Mouse (Mus musculus) lung, adult 10 weeks (tissue): ENCODE results near the gene Rnaseh2c. TPM values are rescaled to one million over a fixed set of nuclear protein-coding genes. Genes with fewer than 3 reads are reported as not detected.

Experiments used
- polyA plus RNA-seq: library from polyadenylated mRNA; stranded (reverse); fragments of 350-450 nt; fragmentation: Illumina TruSeq; extraction: RNeasy Lipid Tissue Mini Kit (QIAGEN cat#74804); gene quantifications from one replicate; pipeline ENCODE4 v1.2.3, GENCODE M21; 2014; ENCODE audit warnings: low read depth, low replicate concordance; ENCODE audit not compliant: insufficient read depth

The Rnaseh2c gene
- 45.6 TPM for polyA plus RNA-seq

DNA sequence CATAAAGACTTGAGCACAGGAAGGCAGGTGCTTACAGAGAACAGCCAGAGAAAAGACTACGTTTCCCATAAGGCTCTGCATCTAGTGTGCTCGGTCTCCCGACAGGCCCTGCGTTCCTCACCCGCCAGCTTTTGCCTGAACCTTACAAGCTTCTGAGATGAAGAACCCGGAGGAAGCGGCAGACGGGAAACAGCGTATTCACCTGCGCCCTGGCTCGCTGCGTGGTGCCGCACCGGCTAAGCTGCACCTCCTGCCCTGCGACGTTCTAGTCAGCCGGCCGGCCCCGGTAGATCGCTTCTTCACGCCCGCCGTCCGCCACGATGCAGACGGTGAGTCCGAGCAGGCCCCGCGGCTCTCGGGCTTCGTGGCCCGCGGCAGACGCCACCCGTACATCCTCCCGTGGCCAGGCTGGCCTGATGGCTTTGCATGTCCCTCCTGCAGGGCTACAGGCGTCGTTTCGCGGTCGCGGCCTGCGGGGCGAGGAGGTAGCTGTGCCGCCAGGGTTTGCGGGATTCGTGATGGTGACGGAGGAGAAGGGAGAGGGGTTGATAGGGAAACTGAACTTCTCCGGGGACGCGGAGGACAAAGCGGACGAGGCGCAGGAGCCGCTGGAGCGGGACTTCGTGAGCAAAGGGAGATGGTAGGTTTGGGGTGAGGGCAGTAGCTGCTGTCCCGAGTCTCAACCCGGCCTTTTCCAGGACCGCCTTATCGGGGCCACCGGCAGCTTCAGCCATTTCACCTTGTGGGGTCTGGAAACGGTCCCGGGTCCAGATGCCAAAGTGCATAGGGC lies at the start of gene Rnaseh2c:
Gene Rnaseh2c, plus strand, starts transcription at position 122 of the 790 bp plus-strand sequence.

DNA sequence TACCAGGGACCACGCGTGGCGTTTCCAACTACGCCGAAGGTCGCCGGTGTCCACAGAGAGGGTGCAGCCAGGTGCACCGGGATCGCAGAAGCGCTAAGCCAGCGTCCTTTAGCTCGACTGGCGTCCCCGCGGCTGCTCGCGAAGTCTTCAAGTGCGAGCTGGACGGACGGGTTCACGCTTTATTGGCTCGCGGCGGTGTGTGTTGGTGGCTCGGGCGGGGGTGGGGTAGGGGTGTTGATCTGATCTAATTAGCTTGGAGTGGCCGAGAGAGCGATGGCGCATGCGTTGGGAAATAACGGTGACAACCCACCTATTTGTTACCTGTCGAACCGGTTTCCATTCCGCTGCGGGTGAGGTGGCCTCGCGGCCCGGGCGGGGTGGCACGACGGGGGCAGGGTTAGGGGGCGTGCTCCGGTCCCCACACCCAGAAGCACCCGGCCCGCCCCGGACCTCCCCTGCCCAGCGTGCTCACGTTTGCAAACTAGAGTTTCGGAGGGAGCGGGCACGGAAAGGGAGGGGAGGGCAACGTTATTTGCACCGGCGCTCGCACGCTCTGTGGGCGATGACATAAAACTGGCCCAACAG lies 41.1 kb upstream of the Rnaseh2c start, which contains the start of gene Ovol1:
Gene Ovol1, minus strand, starts transcription at position 190 of the 585 bp plus-strand sequence.

DNA sequence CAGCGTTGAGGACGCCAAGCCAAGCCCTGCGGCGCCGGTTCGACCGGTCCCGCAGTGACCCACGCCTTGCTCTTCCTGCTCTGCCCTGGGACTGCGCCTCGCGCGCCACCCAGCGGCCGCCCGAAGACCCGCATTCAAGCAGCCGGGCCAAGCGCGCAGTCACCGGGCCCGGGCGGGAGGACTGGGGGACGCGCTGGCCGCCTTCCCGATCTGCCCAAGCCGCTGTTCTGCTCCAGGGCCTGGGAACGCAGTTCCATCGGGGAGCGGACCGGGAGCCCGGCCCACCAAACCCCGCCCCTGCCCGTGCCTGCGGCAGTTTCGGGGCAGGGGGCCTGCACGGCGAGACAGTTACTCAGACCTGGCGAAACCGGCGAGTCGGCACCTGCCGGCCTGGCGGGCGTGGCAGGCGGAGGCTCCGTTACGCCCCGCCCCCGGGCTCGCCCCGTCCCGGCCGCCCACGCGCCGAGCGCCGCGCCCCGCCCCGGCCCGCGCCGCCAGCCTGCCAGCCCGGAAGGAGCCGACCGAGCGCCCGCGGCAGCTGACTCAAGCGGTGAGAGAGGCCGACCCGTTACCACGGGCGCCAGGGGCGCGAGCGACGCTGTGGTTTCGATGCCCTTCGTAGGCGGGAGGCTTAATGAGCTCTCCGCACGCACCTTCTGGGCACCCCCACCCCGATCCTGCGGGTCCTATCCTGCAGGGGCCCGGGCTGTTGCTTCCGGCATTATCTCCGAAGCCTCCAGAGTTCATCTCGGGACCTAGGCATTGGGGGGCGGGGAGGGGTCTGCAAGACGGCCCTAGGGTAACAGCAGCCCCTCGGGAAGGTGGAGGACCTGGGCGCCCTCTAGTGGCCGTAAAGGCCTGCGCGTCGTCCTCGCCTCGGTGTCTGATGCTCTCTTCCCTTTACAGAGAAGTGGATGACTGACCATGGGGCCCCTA lies 33.9 kb upstream of the Rnaseh2c start, which contains the start of gene Ap5b1:
Gene Ap5b1, plus strand, starts transcription at position 492 of the 936 bp plus-strand sequence.

DNA sequence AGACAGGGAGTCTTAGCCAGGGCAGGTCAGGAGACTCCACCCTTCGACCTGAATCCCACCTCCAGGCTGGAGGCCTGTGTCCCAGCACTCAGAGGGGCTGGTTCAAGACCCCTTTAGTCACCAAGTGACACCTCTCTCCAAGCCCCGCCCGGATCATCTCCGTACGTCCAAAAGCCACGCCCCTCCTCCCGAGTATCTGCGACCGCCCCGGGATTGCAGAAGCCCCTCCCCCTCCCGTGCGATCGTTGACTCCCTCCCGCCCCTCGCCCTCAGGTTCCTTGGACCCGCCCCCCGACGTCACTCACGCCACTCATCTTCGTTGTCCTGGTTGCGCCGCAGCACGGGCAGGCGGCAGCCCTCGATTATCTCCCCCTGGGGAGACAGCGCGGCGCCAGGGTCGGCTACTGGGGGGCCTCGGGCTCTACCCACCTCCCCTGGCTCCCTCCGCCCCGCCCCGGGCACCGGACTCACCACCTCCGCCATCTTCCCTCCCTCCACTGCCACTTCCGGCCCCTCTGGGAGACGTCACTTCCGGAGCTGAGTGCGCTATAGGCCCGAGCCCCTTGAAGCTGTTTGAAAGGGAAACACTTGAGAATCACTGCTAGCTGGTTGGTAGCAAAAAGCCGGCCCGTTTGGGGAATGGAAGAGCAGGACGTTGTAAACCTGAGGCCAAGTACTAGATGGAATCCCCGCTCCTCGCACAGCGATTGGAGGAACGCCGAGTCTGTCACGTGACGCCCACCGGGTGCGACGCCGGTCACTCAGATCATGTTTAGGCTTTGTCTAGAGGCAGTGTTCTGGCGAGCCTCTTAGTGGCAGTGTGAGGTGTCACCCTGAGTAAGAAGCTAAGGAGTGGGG lies 8.1 kb downstream of the Rnaseh2c start, which contains the start of gene Kat5:
Gene Kat5, minus strand, starts transcription at position 691 of the 858 bp plus-strand sequence.

DNA sequence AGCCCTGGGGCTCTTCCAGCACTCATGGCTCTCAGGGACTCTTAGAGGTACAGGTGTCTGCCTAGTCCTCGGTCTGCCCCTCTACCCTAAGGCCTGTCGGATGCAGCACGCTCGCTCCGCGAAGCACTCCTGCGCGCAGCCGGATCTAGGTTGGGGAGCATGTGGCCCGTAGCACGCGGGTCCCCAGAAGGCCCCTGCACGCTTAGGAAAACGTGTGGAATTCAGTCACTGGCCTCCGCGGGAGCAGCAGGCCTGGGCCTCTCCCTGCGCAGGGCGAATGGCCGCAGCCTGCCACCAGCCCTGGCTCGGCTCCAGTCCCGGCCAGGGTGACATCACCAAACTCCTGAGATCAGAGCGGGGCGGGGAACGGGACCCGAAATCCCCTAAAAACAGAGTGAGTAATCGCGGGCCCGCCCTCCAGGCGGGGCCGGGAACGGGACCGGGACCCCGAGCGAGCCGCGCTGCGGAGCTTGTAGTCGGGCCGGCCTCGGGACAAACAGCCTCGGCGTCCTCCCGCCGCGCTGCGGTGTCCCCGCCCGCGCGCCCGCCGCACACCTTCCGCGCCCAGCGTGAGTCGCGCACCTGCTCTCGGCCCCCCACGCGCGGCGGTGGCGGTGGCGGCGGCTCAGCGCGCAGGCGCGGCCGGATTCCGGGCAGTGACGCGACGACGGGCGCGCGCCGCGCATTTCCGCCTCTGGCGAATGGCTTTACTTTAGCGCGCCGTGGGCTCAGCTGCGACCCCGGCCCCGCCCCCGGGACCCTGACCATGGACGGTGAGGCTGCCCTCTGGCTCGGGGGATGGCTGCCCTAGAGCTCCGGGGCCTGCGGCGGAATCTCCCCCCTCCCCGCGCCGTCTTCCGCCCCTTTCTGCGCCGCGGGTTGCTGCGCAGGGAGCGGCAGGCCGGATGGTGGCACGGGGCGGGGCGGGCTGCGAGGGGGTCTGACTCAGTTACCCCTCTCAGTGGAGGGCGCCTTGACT lies 35.7 kb downstream of the Rnaseh2c start, which contains the start of gene Rela:
Gene Rela, plus strand, starts transcription at position 415 of the 979 bp plus-strand sequence.

Other genes starting within 250 kb of the Rnaseh2c start
- gene Eif1ad, start 235.1 kb upstream of the Rnaseh2c start, polyA plus RNA-seq = 13.4 TPM
- 139 TPM for gene Banf1, start 234.7 kb upstream of the Rnaseh2c start, polyA plus RNA-seq
- 63.0 TPM for gene Sart1, start 213.2 kb upstream of the Rnaseh2c start, polyA plus RNA-seq
- not detected for gene Tsga10ip, start 199.3 kb upstream of the Rnaseh2c start, polyA plus RNA-seq
- gene Drap1, start 176.9 kb upstream of the Rnaseh2c start, polyA plus RNA-seq = 391 TPM
- 34.1 TPM for gene AI837181, start 176.7 kb upstream of the Rnaseh2c start, polyA plus RNA-seq
- gene Fosl1, start 154.3 kb upstream of the Rnaseh2c start, polyA plus RNA-seq = 0.17 TPM
- 15.3 TPM for gene Ccdc85b, start 144.0 kb upstream of the Rnaseh2c start, polyA plus RNA-seq
- 62.7 TPM for gene Fibp, start 141.3 kb upstream of the Rnaseh2c start, polyA plus RNA-seq
- 9.0 TPM for gene Ctsw, start 133.4 kb upstream of the Rnaseh2c start, polyA plus RNA-seq
- 41.2 TPM for gene Efemp2, start 127.9 kb upstream of the Rnaseh2c start, polyA plus RNA-seq
- gene Mus81, start 113.5 kb upstream of the Rnaseh2c start, polyA plus RNA-seq = 24.5 TPM
- 601 TPM for gene Cfl1, start 111.4 kb upstream of the Rnaseh2c start, polyA plus RNA-seq
- not detected for gene 1700020D05Rik, start 98.1 kb upstream of the Rnaseh2c start, polyA plus RNA-seq
- gene Snx32, start 91.3 kb upstream of the Rnaseh2c start, polyA plus RNA-seq = 5.9 TPM
- gene Ovol1, start 41.2 kb upstream of the Rnaseh2c start, polyA plus RNA-seq = 0.69 TPM
- gene Ap5b1, start 33.8 kb upstream of the Rnaseh2c start, polyA plus RNA-seq = 3.3 TPM
- gene Kat5, start 8.4 kb downstream of the Rnaseh2c start, polyA plus RNA-seq = 39.0 TPM
- 49.7 TPM for gene Rela, start 35.6 kb downstream of the Rnaseh2c start, polyA plus RNA-seq
- 35.8 TPM for gene Sipa1, start 61.8 kb downstream of the Rnaseh2c start, polyA plus RNA-seq
- gene Map3k11, start 86.9 kb downstream of the Rnaseh2c start, polyA plus RNA-seq = 39.2 TPM
- 19.6 TPM for gene Pcnx3, start 87.0 kb downstream of the Rnaseh2c start, polyA plus RNA-seq
- gene Kcnk7, start 102.5 kb downstream of the Rnaseh2c start, polyA plus RNA-seq = 0.92 TPM
- gene Ehbp1l1, start 124.4 kb downstream of the Rnaseh2c start, polyA plus RNA-seq = 25.1 TPM
- gene Fam89b, start 127.8 kb downstream of the Rnaseh2c start, polyA plus RNA-seq = 59.0 TPM
- gene Ltbp3, start 139.0 kb downstream of the Rnaseh2c start, polyA plus RNA-seq = 48.4 TPM
- gene Scyl1, start 169.5 kb downstream of the Rnaseh2c start, polyA plus RNA-seq = 45.0 TPM